ENCODE assay signal across 14 mouse cellular contexts in the genomic region with DNA sequence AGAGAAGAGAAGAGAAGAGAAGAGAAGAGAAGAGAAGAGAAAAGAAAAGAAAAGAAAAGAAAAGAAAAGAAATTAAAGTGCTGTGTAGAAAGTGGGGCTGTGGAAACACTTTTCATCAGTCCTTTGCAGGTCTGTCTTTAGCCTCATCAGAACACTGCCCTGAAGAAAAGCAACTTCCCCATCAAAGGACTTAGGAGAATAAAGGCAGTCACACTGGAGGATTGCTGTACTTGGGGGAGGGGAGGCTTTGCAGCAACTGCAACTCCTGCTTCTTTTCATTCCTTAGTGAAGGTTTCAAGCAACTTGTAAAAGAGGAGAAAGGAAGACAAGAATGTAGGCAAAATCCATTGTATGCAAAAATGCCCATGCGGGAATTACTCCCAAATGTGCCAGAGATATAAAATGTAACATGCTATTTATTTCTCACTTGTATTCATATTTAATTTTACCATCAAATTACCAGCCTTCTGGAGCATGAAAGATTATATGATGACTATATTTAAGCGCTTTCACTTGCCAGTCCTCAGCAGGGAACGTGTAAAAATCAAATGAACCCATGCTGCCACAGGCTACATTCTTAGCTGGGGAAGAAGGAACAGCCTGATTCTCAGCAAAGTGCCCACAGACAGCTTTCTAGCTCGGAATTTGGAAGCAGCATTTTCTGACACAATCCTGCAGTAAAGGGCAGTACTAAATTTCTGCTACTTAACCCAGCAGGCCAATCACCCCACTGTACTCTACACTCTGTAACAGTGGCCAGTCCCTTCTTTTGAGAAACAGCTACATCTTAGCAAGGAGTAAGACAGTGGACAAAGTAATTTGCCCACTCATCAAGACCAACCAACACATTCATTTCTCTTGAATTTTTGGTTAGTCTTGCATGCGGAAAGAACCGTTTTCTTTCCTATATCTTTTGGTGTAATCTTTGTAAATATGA.
DNase-seq lines count a peak whose midpoint lies in the region; ATAC-seq and TF ChIP-seq lines count a peak whose summit lies in the region.
"Had no signal": no experiment of that assay in that cellular context is flagged by ENCODE, and none has a peak within 500 bp of the region (broad histone marks: within the 10 kb centered on the region; RNA-seq: fewer than 3 reads in every experiment).

No protein-coding gene starts in this region.

- no peaks in the 10 kb centered on the region for H3K27me3 ChIP-seq in hindbrain, embryonic 13.5 days
- no peaks in the 10 kb centered on the region for H3K27me3 ChIP-seq in hindbrain, embryonic 12.5 days
- H3K27me3 ChIP-seq in forebrain, embryonic 12.5 days: no peaks in the 10 kb centered on the region
- no peaks in the 10 kb centered on the region for H3K27me3 ChIP-seq in midbrain, embryonic 15.5 days (replicated peaks)
- H3K27me3 ChIP-seq in intestine, embryonic 15.5 days (replicated peaks): no peaks in the 10 kb centered on the region

- no peaks in the 10 kb centered on the region for H3K36me3 ChIP-seq in hindbrain, embryonic 13.5 days
- no peaks in the 10 kb centered on the region for H3K36me3 ChIP-seq in hindbrain, embryonic 12.5 days
- no peaks in the 10 kb centered on the region for H3K36me3 ChIP-seq in forebrain, embryonic 12.5 days (replicated peaks)
- no peaks in the 10 kb centered on the region for H3K36me3 ChIP-seq in midbrain, embryonic 15.5 days (replicated peaks)
- no peaks in the 10 kb centered on the region for H3K36me3 ChIP-seq in intestine, embryonic 15.5 days
- H3K36me3 ChIP-seq: embryonic facial prominence, embryonic 10.5 days had no signal

- no peak for TF ChIP-seq POLR2A in brain, embryonic 14.5 days (IDR thresholded peaks at IDR 0.05; ENCODE audit: borderline replicate concordance, extremely low read depth, insufficient read depth, insufficient read length, poor library complexity, severe bottlenecking)

- peak; percentile 67 for DNase-seq in brain, embryonic 14.5 days (ENCODE audit: low read depth)
- no peak for DNase-seq in heart, adult 9 months (ENCODE audit: low spot score in 2 of 2)
- DNase-seq: gastrocnemius, postnatal 36 days; kidney, postnatal 25 days; liver; lung, embryonic 14.5 days; right cerebral cortex, postnatal 14 days had no signal

- H3K9ac ChIP-seq in hindbrain, embryonic 13.5 days: no peak overlapping the region
- H3K9ac ChIP-seq in hindbrain, embryonic 12.5 days: no peak overlapping the region
- H3K9ac ChIP-seq in forebrain, embryonic 12.5 days: no peak overlapping the region
- no peak overlapping the region for H3K9ac ChIP-seq in midbrain, embryonic 15.5 days
- no peak overlapping the region for H3K9ac ChIP-seq in intestine, embryonic 15.5 days
- H3K9ac ChIP-seq: lung, embryonic 14.5 days had no signal

- no peaks in the 10 kb centered on the region for H3K9me3 ChIP-seq in hindbrain, embryonic 13.5 days
- no peaks in the 10 kb centered on the region for H3K9me3 ChIP-seq in hindbrain, embryonic 12.5 days (replicated peaks)
- no peaks in the 10 kb centered on the region for H3K9me3 ChIP-seq in forebrain, embryonic 12.5 days
- no peaks in the 10 kb centered on the region for H3K9me3 ChIP-seq in midbrain, embryonic 15.5 days
- no peaks in the 10 kb centered on the region for H3K9me3 ChIP-seq in intestine, embryonic 15.5 days
- H3K9me3 ChIP-seq: embryonic facial prominence, embryonic 10.5 days had no signal

- TF ChIP-seq CTCF in brain, embryonic 14.5 days (IDR thresholded peaks at IDR 0.05; ENCODE audit: borderline replicate concordance, extremely low read depth, insufficient read depth, insufficient read length): no peak

- H3K4me1 ChIP-seq in hindbrain, embryonic 13.5 days (replicated peaks): peaks cover 12% of the 10 kb centered on the region
- H3K4me1 ChIP-seq in hindbrain, embryonic 12.5 days: peaks cover 3% of the 10 kb centered on the region; the same call in 1 of the 2 replicates
- H3K4me1 ChIP-seq in forebrain, embryonic 12.5 days: peaks cover 14% of the 10 kb centered on the region
- H3K4me1 ChIP-seq in midbrain, embryonic 15.5 days: peaks cover 12% of the 10 kb centered on the region
- no peaks in the 10 kb centered on the region for H3K4me1 ChIP-seq in intestine, embryonic 15.5 days (replicated peaks)

- H3K4me3 ChIP-seq in hindbrain, embryonic 13.5 days: no peak overlapping the region
- no peak overlapping the region for H3K4me3 ChIP-seq in hindbrain, embryonic 12.5 days
- H3K4me3 ChIP-seq in forebrain, embryonic 12.5 days (replicated peaks): no peak overlapping the region
- no peak overlapping the region for H3K4me3 ChIP-seq in midbrain, embryonic 15.5 days
- H3K4me3 ChIP-seq in intestine, embryonic 15.5 days (replicated peaks): no peak overlapping the region
- H3K4me3 ChIP-seq: embryonic facial prominence, embryonic 10.5 days had no signal

- peak overlapping the region; percentile 36; the same call in 1 of the 2 replicates for H3K27ac ChIP-seq in hindbrain, embryonic 13.5 days
- H3K27ac ChIP-seq in hindbrain, embryonic 12.5 days: no peak overlapping the region
- H3K27ac ChIP-seq in forebrain, embryonic 12.5 days: 0 out of 2 replicates have a peak overlapping the region, but pooled peaks have one; percentile 2
- peak overlapping the region; percentile 62 for H3K27ac ChIP-seq in midbrain, embryonic 15.5 days
- no peak overlapping the region for H3K27ac ChIP-seq in intestine, embryonic 15.5 days
- H3K27ac ChIP-seq: embryonic facial prominence, embryonic 10.5 days had no signal

- peak; percentile 36; the same call in 1 of the 2 replicates for ATAC-seq in hindbrain, embryonic 13.5 days (ENCODE audit: low FRiP score)
- no peak for ATAC-seq in hindbrain, embryonic 12.5 days (ENCODE audit: low FRiP score)
- peak; percentile 70; the same call in 1 of the 2 replicates for ATAC-seq in forebrain, embryonic 12.5 days (ENCODE audit: low FRiP score)
- peak; percentile 86 for ATAC-seq in midbrain, embryonic 15.5 days (replicated peaks)
- no peak for ATAC-seq in intestine, embryonic 15.5 days
- ATAC-seq: inflammation-experienced regulatory T-cells, adult 6 months had no signal

- WGBS in hindbrain, embryonic 13.5 days: 48% methylated on average over 6 of the region's 6 CpGs
- WGBS in hindbrain, embryonic 12.5 days: 55% methylated on average over 6 of the region's 6 CpGs
- 39% methylated on average over 6 of the region's 6 CpGs for WGBS in forebrain, embryonic 12.5 days
- WGBS in midbrain, embryonic 15.5 days: 41% methylated on average over 6 of the region's 6 CpGs
- 69% methylated on average over 6 of the region's 6 CpGs for WGBS in intestine, embryonic 15.5 days

- no peak overlapping the region for H3K4me2 ChIP-seq in hindbrain, embryonic 13.5 days
- no peak overlapping the region for H3K4me2 ChIP-seq in hindbrain, embryonic 12.5 days (replicated peaks)
- H3K4me2 ChIP-seq in forebrain, embryonic 12.5 days: no peak overlapping the region
- H3K4me2 ChIP-seq in midbrain, embryonic 15.5 days: no peak overlapping the region
- no peak overlapping the region for H3K4me2 ChIP-seq in intestine, embryonic 15.5 days (replicated peaks)
- H3K4me2 ChIP-seq: lung, embryonic 14.5 days had no signal

Comparison
In these comparisons a context has a peak if more than half of its experiments do, and no peak if none do; other contexts are left out.
1. ATAC-seq: peak in hindbrain, embryonic 13.5 days (single experiment), forebrain, embryonic 12.5 days (single experiment) and midbrain, embryonic 15.5 days (single experiment); none in hindbrain, embryonic 12.5 days (single experiment) and intestine, embryonic 15.5 days (single experiment).
2. H3K27ac ChIP-seq: peak in hindbrain, embryonic 13.5 days (single experiment), forebrain, embryonic 12.5 days (single experiment) and midbrain, embryonic 15.5 days (single experiment); none in hindbrain, embryonic 12.5 days (single experiment) and intestine, embryonic 15.5 days (single experiment).